Mouse (Mus musculus): ENCODE results near the gene Rnf25. TPM values are rescaled to one million over a fixed set of nuclear protein-coding genes. Genes with fewer than 3 reads are reported as not detected.

Rnf25 gene
- 10 to 100 TPM; 22.0 to 23.9 TPM for total RNA-seq (2021)

GRCm38 (mm10) chr1:74601267-74601962 is at the start of gene Rnf25, which contains the start of gene Stk36:
Rnf25 (minus strand) TSS chr1:74601397.
Stk36 (plus strand) TSS chr1:74601445.
- DNase-seq: peak; percentile 86

GRCm38 (mm10) chr1:74643926-74644325 is 42.7 kb upstream of the Rnf25 start:
- DNase-seq: peak; percentile 27

DNA sequence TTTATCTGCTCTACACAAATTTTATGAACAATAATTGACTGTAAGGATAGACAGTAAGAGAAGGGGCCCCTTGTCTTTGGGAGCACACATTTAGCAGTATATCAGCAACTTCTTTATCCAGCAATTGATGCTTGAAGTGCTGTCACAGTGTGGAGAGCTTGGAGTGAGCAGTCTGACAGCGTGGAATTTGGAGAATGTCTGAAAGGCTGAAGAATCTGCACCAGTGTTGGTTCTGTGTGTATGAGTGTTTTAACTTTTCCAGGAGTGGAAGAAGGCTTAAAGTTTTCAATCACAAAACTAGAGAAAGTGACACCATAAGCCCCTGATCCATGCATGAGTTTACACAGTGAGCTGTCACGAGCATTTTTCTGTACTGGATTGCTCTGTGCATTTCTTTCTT is 42.3 kb upstream of the Rnf25 start:
- no peak for DNase-seq

GRCm38 (mm10) chr1:74632734-74633133 is 31.5 kb upstream of the Rnf25 start:
- no peak for DNase-seq

GRCm38 (mm10) chr1:74628001-74628400 is 26.8 kb upstream of the Rnf25 start:
- no peak for DNase-seq

GRCm38 (mm10) chr1:74626076-74626475 is 24.9 kb upstream of the Rnf25 start:
- DNase-seq: no peak

DNA sequence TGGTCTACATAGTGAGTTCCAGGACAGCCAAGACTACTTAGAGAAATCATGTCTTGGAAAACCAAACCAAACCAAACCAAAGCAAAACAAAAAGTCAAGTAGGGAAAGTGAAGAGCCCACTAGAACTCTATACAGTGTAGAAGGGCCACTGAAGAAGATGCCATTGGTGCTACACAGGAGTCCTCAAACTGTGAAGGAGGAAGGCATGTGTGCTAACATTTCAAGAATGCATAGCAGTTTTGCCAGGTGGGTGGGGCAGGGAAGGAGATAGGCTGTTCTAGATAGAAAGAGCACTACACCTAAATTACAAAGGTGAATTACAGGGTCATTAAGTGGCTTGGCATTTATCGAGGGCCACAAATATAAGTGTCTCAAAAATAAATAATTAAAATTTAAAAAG is 23.0 kb upstream of the Rnf25 start:
- no peak for DNase-seq

DNA sequence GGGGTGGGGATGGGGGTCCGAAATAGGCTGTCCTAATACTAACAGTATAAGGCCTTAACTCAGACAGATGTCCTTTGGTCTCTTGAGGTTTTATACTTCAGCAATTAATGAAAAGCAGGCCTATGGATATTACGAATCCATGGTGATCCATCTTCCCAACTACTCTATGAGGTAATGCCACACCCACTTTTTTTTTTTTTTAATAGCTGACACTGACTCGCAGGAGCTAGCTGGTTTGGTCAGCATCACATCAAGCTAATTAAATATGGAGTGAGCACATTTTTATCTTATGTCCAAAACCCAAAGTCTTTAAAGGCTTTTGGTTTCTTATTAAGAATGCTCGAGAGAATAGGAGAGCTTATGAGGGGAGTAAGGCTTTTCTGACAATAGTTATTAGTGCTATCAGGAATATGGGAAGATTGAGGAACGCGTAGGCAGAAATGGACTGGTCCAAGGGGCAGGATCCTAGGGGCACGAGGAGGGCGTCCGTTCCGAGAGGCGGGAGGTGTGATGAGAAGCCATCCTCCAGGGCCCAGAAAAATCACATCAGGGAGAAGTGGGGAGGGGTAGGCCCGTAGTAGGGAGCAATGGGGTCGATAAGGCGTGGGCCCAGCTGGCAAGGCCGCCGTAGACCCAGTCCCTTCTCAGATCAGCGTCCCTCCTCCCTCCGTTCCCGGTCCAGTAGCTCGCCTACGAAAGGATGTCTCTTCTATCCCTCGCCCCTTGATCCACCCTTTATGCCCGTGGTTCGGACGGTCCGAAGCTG is 513 bp downstream of the Rnf25 start:
- no peak for DNase-seq

- DNase-seq: no peak
Observed at GRCm38 (mm10) chr1:74594434-74594833, 6.8 kb downstream of the Rnf25 start.

DNA sequence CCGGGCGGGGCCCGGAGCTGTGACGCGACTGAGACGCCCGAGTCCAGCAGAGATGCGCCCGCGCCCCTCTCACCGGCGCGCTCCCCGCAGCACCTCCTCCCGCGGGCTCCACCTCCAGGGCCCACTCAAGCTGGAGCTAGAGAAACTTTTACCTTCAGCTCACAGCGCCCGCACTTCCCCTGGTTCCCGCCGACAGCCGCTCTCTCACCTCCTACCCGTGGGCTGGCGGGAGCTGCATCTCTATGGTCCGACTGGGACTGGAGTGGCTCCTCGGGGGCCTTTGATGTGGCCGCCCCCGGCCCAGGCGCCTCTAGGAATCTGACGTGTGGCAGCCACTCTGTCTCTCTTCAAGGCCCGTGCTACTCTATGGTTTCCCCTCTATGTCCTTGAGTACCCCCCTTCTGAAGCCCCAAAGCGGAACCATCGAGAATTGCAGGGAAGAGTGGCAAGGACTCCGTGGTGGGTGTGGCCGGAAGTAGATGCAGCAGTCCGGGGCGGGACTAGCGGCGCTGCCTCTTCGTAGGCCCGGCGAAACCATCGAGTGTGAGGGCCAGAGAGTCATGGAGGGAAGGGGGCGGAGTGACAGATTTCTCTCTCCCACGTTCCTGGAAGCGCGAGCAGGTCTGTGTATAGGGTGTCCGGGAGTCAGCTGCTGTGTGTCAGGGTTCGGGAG is 13.3 kb downstream of the Rnf25 start, which contains the start of the genes Zfp142 and Bcs1l:
Gene Zfp142, minus strand, starts transcription at position 474 of the 673 bp plus-strand sequence.
Gene Bcs1l, plus strand, starts transcription at position 517 of the 673 bp plus-strand sequence.
- peak; percentile 99 for DNase-seq

DNA sequence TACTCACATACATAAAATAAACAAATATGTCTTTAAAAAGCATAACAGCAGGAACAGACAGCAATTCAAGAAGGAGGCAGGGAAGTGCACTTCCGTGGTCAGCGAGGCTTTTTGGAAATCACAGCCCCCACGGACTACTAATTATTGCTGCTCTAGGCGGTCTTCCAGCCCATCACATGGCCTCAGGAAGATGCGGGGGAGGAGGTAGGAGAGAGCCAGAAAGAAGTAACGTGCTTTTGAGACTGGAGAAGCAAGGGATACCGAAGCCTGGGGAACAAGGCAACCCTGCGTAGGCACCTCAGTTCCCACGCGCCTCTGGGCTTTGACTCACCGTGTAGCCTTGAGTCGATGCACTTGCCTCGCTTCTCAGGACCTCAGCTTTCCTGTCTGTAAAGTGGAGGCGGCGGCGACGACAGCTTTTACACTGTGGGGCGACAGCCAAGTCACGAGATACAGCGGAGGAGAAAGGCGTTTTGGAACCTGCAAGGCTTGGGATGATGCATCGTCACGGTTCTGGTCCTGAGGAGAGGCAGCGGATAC is 13.9 kb downstream of the Rnf25 start:
- DNase-seq: peak; percentile 46

DNA sequence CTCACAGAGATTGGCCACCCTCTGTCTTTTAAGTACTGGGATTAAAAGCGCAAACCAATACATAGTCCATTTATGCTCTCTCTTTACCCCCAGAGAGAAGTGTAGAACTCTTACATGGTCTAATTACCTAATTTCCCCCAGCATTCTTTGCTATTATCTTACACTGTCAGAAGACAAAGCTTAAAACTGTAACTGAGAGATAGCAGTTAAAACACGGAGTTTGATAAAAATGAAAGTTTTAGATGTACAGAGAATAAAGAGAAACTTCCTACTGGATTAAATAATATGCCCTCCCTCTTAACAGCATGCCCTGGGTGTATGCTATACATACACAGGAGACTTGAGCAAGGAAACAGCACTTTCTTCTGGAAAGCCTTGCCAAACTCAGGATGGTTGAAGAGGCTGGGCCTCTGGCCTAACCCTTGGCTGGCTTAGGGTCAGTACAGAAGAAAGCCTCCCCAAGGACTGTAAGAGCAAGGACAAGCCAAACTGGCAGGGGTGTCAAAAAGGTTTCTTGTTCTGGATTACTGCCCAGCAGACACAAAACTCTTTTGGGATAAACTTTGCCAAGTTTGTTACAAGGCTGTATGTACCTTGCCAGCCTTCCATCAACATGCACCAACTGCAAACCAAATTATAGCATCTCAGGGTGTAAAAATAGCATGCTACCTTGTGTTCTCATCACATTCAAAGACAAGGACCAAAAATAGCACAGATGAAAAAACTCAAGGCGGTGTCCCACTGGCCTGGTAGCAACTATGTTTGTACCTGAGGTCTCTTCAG is 16.4 kb downstream of the Rnf25 start:
- DNase-seq: no peak

DNA sequence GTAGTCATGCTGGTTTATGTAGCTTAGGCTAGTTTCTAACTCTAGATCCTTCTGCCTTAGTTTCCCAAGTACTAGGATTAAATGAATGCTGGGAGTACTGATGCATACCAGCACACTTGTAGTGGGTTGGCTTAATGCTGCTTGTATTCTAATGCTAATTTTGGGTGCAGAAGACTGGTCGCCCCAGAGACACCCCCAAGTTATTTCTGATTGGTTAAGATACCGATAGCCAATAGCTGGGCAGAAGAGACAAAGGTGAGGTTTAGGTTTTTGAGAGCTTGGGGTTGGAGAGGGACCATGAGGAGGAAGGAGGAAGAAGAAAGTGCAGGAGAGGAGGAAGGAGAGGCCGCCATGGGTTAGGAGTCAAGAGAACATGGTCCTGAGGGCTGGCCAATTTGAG is 18.6 kb downstream of the Rnf25 start:
- DNase-seq: no peak

GRCm38 (mm10) chr1:74569739-74570719 is 31.2 kb downstream of the Rnf25 start:
- DNase-seq: no peak

DNA sequence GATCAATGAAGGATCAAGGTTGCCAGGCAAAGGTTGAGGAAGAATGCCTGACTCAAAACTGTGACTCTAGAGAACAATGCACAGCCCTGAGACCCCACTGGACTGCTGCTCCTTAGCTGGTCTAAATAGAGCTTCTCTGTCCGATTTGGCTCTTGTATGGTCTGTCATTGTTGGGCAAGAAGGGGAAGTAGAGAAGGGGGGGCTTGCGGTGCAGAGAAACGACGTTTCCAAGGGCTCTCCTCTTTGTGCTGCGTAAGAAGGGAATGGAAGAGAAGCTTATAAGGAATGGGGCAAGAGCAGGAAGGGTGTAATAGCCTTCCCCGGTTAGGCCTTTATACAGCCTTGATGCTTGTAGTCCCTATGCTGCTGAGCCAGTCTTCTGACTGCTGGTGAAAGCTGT is 35.4 kb downstream of the Rnf25 start:
- DNase-seq: no peak

GRCm38 (mm10) chr1:74559061-74559460 is 42.1 kb downstream of the Rnf25 start:
- no peak for DNase-seq

DNA sequence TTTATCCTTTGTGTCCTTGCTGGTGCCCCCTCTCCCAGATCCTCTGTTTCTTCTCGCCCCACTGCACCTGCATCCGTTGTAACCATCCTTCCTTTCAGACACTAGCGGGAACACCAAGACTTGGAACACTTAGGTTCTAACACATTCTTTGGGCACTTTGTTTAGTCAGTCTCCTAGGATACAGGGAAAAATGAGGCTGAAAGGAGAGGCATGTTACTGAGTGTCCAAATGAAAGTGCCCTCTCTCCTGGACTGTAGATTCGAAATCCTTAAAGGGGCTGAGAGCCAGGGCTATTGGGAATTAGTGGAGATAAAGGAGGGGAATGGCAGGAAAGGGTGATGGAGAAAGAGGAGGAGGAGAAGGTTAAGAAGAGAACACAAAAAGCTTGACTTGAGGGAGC is 57.0 kb downstream of the Rnf25 start, which contains the start of gene Usp37:
Gene Usp37, minus strand, starts transcription at position 101 of the 400 bp plus-strand sequence.
- no peak for DNase-seq
